ENCODE assay signal across 19 mouse cellular contexts in the genomic region with DNA sequence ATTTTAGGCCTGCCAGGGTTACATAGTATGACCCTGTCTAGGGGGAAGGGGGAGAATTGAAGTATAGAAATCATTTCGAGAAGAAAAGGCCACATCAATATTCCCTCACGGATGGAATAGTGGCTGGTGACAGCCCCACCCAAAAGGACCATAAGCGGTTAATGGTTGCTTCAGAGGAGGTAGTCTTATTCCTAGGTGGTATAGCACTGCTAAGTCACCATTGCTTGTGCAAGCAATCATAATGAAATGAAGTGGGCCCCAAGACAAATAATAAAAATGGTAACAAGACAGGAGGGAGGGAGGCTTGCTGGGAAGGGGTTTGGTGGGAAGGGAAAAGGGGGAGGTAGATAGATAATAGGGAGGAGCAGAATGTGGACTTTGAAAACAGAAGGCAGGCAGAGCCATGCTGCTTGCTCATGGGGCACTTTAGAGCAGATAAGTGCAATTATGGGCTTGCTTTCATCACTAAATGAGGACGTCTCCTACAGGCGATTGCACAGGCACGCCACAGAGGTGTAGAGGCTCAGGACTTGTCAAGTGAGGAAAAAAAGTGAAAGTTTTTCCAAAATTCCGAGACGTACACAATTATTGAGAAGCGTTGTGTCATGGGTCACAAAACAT.
DNase-seq lines count a peak whose midpoint lies in the region; ATAC-seq and TF ChIP-seq lines count a peak whose summit lies in the region.
"Had no signal": no experiment of that assay in that cellular context is flagged by ENCODE, and none has a peak within 500 bp of the region (broad histone marks: within the 10 kb centered on the region; RNA-seq: fewer than 3 reads in every experiment).

No protein-coding gene starts in this region.

- H3K27ac ChIP-seq in gastrocnemius, adult 2 months: peak overlapping the region; percentile 85
- peak overlapping the region; percentile 85 for H3K27ac ChIP-seq in heart, embryonic 15.5 days
- peak overlapping the region; percentile 85; the same call in 1 of the 2 replicates for H3K27ac ChIP-seq in kidney, postnatal 0 days
- peak overlapping the region; percentile 82; the same call in 1 of the 2 replicates for H3K27ac ChIP-seq in stomach, embryonic 14.5 days (ENCODE audit: low read length)
- H3K27ac ChIP-seq in stomach, postnatal 0 days (replicated peaks): no peak overlapping the region
- H3K27ac ChIP-seq: midbrain, embryonic 10.5 days had no signal

- ATAC-seq in heart, embryonic 15.5 days (replicated peaks; ENCODE audit: insufficient number of reproducible peaks, insufficient read depth, low FRiP score, low read depth): no peak
- ATAC-seq in kidney, postnatal 0 days (replicated peaks; ENCODE audit: low FRiP score, low read depth): no peak
- ATAC-seq in stomach, embryonic 14.5 days (ENCODE audit: insufficient number of reproducible peaks, insufficient read depth, low FRiP score, low read depth): no peak
- no peak for ATAC-seq in stomach, postnatal 0 days (ENCODE audit: low FRiP score, low TSS enrichment)
- ATAC-seq: forebrain, embryonic 14.5 days had no signal

- no peaks in the 10 kb centered on the region for H3K36me3 ChIP-seq in heart, embryonic 15.5 days
- H3K36me3 ChIP-seq in kidney, postnatal 0 days (ENCODE audit: insufficient read depth, low read length): no peaks in the 10 kb centered on the region
- no peaks in the 10 kb centered on the region for H3K36me3 ChIP-seq in stomach, embryonic 14.5 days (ENCODE audit: control insufficient read depth, insufficient read depth, low read length)
- no peaks in the 10 kb centered on the region for H3K36me3 ChIP-seq in stomach, postnatal 0 days (ENCODE audit: control insufficient read depth, insufficient read depth, low read length)
- H3K36me3 ChIP-seq: embryonic facial prominence, embryonic 10.5 days; limb, embryonic 10.5 days; midbrain, embryonic 10.5 days had no signal

- TF ChIP-seq CTCF in gastrocnemius, adult 2 months (IDR thresholded peaks at IDR 0.05): no peak
- no peak for TF ChIP-seq CTCF in kidney, postnatal 0 days (IDR thresholded peaks at IDR 0.05; ENCODE audit: low read depth)
- TF ChIP-seq CTCF in stomach, postnatal 0 days (IDR thresholded peaks at IDR 0.05; ENCODE audit: low read depth): no peak

- H3K4me1 ChIP-seq in heart, embryonic 15.5 days (replicated peaks): peaks cover 22% of the 10 kb centered on the region
- H3K4me1 ChIP-seq in kidney, postnatal 0 days (replicated peaks; ENCODE audit: insufficient read depth, low read length): 0 out of 2 replicates have a peak, but pooled peaks cover 7% of the 10 kb centered on the region
- peaks cover 16% of the 10 kb centered on the region for H3K4me1 ChIP-seq in stomach, embryonic 14.5 days (ENCODE audit: control insufficient read depth, insufficient read depth, low read length)
- H3K4me1 ChIP-seq in stomach, postnatal 0 days (replicated peaks; ENCODE audit: control insufficient read depth, insufficient read depth): no peaks in the 10 kb centered on the region
- H3K4me1 ChIP-seq: limb, embryonic 10.5 days; midbrain, embryonic 10.5 days had no signal

- no peaks in the 10 kb centered on the region for H3K27me3 ChIP-seq in heart, embryonic 15.5 days
- no peaks in the 10 kb centered on the region for H3K27me3 ChIP-seq in kidney, postnatal 0 days (ENCODE audit: insufficient read depth, low read length)
- no peaks in the 10 kb centered on the region for H3K27me3 ChIP-seq in stomach, embryonic 14.5 days (ENCODE audit: control insufficient read depth, insufficient read depth, low read length)
- H3K27me3 ChIP-seq in stomach, postnatal 0 days (ENCODE audit: control insufficient read depth, insufficient read depth, low read length): no peaks in the 10 kb centered on the region
- H3K27me3 ChIP-seq: Patski had no signal

- no peaks in the 10 kb centered on the region for H3K9me3 ChIP-seq in heart, embryonic 15.5 days (replicated peaks)
- H3K9me3 ChIP-seq in kidney, postnatal 0 days (replicated peaks; ENCODE audit: low read length): no peaks in the 10 kb centered on the region
- no peaks in the 10 kb centered on the region for H3K9me3 ChIP-seq in stomach, embryonic 14.5 days (ENCODE audit: control insufficient read depth, low read depth, low read length)
- H3K9me3 ChIP-seq in stomach, postnatal 0 days (ENCODE audit: control insufficient read depth, low read length): no peaks in the 10 kb centered on the region
- H3K9me3 ChIP-seq: embryonic facial prominence, embryonic 10.5 days; limb, embryonic 10.5 days; midbrain, embryonic 10.5 days had no signal

- no peak overlapping the region for H3K4me3 ChIP-seq in gastrocnemius, adult 2 months
- H3K4me3 ChIP-seq in heart, embryonic 15.5 days: no peak overlapping the region
- no peak overlapping the region for H3K4me3 ChIP-seq in kidney, postnatal 0 days (replicated peaks; ENCODE audit: low read depth, low read length)
- H3K4me3 ChIP-seq in stomach, embryonic 14.5 days (ENCODE audit: low read depth, low read length): no peak overlapping the region
- no peak overlapping the region for H3K4me3 ChIP-seq in stomach, postnatal 0 days (ENCODE audit: low read depth, low read length)
- H3K4me3 ChIP-seq: embryonic facial prominence, embryonic 10.5 days; limb, embryonic 10.5 days; midbrain, embryonic 10.5 days had no signal

- no peak overlapping the region for H3K9ac ChIP-seq in heart, embryonic 15.5 days
- H3K9ac ChIP-seq in kidney, postnatal 0 days (ENCODE audit: low read depth, low read length): no peak overlapping the region
- H3K9ac ChIP-seq in stomach, embryonic 14.5 days (replicated peaks; ENCODE audit: low read depth, low read length): no peak overlapping the region
- no peak overlapping the region for H3K9ac ChIP-seq in stomach, postnatal 0 days (ENCODE audit: low read length)

- no peak overlapping the region for H3K4me2 ChIP-seq in heart, embryonic 15.5 days
- no peak overlapping the region for H3K4me2 ChIP-seq in kidney, postnatal 0 days (ENCODE audit: low read length)
- no peak overlapping the region for H3K4me2 ChIP-seq in stomach, embryonic 14.5 days (replicated peaks; ENCODE audit: low read depth, low read length)
- H3K4me2 ChIP-seq in stomach, postnatal 0 days (replicated peaks; ENCODE audit: low read depth): no peak overlapping the region

- no peak for TF ChIP-seq EP300 in stomach, postnatal 0 days (optimal IDR thresholded peaks at IDR 0.05)

- intact Hi-C loops in gastrocnemius, adult 2 months (cut with DNase I): no loop called here
- intact Hi-C loops in gastrocnemius, postnatal 14 days (cut with DNase I; ENCODE audit: low total_unique reads): no loop called here

- DNase-seq in gastrocnemius, adult 2 months: no peak
- no peak for DNase-seq in gastrocnemius, postnatal 14 days
- no peak for DNase-seq in heart, postnatal 4 days
- DNase-seq in kidney, postnatal 0 days (ENCODE audit: low spot score): no peak
- no peak for DNase-seq in kidney, adult 18-20 months
- no peak for DNase-seq in stomach, postnatal 0 days (ENCODE audit: low spot score)
- DNase-seq: adrenal gland, adult 8-10 months; cerebellum, adult 9-10 months; gastrocnemius, postnatal 25 days; kidney, postnatal 25 days; layer of hippocampus, adult 9-11 months; thymus, postnatal 14 days had no signal

- WGBS in heart, embryonic 15.5 days: 60% methylated on average over 9 of the region's 9 CpGs
- WGBS in kidney, postnatal 0 days: 64% methylated on average over 9 of the region's 9 CpGs
- 75% methylated on average over 9 of the region's 9 CpGs for WGBS in stomach, embryonic 14.5 days
- WGBS in stomach, postnatal 0 days: 79% methylated on average over 9 of the region's 9 CpGs
